Mouse (Mus musculus): ENCODE data around the gene Hcn3.
"Not testable (repeated sequence)": the region's sequence is repeated elsewhere in the genome, so short reads cannot be mapped to it uniquely, and the experiment has no call there.

GRCm38 (mm10) chr3:89161207-89161606, 1.2 kb upstream of the Hcn3 start:
- not testable (repeated sequence) for TF ChIP-seq EP300 (optimal IDR thresholded peaks at IDR 0.05); CTCF (IDR thresholded peaks at IDR 0.05; ENCODE audit: low read depth)
